Mouse (Mus musculus) heart, adult 11 months (tissue): ENCODE data around the gene Hecw2.

Source experiments
- DNase-seq: peaks from one replicate; pipeline ENCODE4 v3.0.0; 2022

The Hecw2 gene

DNA sequence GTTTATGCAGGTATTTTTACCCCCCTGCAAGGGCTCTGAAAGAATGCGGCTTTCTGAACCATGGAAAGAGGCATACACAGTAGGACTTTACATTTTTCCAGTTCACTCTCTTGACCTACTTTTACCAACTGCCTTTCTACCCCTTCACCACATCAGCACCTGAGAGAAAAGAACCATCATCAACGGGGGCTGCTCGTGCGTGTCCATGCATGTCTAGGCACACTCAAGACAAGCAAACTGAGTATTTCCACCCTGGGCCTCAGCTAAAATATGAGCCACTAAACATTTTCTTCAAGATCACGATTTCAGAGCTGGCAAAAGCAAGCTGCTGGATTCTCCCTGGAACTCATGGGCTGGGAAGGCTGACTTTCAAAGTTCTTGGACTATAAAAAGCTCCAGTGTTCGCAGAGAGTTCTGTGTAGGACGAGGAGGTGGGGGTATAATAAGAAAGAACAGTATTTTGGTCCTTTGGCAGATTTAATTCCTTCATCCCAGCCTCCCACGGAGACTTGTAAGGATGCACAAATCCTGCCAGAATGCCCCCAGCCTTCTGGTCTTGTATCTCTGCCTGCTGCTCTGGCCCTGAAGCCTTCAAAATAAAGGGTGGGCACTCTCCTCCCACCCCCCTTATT is 76.5 kb downstream of the Hecw2 start:
- peak; percentile 79 for DNase-seq

DNA sequence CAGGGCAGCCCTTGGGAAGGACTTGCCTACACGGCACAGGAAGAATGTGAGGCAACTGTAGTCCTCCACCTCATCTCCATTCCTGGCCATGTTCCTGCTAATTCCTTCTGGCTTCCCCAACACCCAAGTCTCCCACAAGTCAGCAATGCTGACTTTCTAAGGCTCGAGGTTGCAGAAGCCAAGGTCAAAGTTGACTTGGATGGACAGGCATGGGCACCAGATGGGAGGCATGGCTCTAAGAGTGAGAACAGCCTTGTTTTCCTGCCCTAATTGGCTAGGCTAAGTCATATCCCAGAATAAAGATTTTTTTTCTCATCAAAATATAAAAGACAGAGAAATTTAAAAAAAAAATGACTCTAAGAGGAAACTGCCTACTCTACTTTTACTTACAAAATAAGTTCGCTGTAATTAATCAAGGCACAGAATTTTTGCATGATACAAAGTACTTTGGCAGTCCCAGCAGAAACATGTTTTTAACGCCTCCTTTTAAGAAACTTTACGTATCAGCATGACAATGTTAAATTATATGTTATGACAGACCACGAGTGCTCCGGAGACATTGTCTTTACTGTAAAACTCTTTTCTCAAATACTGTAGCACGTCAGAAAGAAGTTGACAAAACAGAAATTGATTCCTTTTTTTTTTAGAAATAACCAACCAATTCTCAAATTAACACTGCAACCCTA is 83.9 kb downstream of the Hecw2 start:
- peak; percentile 92 for DNase-seq

DNA sequence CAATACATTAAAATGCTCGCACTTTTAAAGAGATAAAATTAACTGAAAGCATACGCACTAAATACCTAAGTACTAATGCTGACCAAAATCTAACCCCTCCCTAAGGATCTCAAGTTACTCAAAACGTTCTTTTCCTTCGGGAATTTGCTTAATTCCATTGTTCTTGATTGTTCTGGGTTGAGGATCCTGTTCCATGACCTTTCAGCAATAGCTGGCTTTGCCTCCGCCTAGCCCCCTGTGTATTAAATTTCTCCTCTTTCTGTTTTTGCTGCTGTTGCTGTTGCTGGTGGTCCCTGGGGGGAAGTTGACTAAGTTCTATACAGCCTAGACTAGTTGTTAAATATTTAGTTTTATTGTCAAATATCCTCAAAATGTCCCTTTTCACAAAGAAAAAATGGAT is 85.7 kb downstream of the Hecw2 start:
- no peak for DNase-seq

DNA sequence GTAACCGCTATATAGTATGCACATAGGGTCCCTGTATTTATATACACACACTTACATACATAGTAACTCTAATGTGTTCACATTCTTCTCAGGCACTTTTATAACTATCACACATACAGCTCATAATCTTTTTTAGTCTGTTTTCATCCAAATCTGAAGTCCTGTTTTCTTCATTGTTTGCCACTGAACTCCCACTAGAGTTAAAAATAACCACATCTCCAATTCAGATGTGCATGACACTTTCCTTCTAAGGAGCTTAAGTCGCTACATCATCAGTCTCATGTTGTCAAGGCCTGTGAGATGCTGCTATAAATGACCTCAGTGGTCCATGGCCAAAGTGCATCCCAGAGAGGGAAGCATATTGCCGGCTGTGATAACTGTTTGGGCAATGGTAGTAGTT is 88.2 kb downstream of the Hecw2 start:
- DNase-seq: no peak

DNA sequence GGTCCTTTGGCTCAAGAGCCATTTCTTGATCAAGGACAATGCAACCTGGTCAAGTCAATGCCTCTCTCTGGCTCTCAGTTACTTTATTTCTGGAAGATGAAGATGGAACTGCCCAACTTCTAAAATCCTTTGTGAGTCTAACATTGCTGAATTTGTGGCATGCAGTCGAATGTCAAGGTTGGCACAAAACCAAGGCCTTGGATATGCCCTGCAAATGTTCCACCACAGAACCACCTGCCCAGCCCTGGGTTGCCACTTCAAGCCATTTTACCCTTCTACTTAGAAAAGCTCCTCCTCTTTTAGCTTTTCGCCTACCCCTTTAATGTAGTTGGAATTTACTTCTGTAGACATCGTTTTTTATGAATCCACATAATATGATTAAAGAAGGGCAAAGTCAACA is 115.3 kb downstream of the Hecw2 start:
- DNase-seq: no peak

DNA sequence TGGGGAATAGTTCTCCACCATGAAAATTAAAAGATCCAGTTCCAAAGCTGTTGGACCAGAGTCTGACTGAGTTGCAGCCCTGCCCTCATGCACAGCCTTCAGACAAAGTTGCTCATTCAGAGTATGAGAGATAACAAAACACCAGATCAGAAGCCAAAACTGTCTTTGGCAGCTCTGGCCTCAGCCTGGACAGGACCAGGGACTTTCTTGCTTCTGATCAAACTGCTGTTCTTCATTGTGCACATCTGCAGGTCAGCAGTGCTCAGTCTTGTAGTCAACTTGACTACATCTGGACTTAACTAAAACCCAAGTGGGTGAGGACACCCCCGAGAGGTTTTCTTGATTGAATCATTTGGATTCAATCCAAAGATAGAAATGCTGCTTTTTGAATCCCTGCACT is 120.5 kb downstream of the Hecw2 start:
- DNase-seq: peak; percentile 94

DNA sequence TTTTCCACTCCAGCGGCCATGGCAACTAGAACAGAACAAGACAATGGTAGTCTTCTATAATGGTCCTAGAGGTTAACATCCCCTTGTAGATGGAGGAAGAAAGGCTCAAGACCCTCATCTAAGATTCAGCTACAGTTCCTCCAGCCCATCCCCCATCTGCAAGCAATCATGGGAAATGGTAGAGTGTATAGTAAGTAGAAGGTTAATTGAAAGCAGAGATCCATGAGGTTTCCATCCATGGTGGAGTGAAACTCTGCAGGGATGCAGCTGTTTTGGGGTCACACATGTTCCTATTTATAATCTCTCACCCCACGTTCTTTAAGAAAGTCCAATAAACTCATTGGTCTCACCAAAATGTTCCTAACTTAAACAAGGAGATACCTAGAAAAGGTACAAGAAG is 124.8 kb downstream of the Hecw2 start:
- peak; percentile 33 for DNase-seq

DNA sequence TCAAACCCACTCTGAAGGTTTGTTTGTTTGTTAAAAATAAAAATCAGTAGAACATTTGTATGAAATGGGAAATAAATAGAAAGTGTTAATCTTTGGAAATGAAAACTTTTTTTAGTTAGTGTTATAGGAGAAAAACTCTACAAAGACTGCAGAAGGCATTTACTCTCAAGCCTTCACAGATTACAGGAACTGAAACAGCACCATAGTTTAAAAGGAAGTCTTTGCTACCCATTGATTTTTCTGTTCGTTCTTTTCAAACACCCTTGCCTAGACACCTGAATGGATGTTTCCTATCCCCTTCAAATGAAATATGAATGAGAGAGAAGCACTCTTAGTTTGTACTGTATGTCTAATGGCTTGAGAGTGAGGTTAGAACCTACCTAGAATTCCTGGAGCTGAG is 126.7 kb downstream of the Hecw2 start:
- DNase-seq: no peak

DNA sequence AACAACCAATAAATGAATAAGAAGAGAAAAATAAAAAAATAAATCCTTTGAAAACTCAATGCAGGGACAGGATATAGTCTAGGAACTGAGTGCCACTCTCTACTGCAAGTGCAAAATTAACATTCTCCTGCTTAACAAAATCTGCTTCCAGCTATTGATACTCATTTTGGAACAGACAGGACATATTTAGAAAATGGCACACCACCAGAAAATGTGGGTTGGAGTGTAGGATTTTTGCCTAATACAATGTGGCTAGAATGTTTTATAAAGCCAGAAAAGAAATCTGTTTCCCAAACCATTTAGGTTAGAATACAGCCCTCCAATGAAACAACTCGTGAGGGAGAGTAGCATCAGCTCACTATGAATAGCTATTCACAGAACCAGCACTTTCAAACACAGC is 129.5 kb downstream of the Hecw2 start:
- no peak for DNase-seq

DNA sequence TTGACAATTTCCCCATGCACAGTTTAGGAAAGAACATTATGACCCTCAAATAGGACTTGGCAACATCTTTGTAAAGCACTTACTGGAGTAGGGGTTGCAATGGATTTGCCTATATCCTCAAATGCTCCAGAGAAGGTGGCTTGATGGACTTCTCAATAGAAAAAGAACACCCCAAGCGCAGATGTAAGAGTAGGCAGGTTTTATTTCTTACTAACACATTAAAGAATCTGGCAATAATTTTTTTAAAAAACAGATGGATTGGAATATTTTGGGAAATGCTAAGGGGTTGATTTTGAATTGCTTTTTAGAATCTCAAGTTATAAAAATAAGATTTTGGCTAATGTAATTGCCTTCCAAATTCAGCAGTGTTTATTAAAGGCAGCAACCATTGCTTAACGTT is 133.9 kb downstream of the Hecw2 start:
- no peak for DNase-seq

DNA sequence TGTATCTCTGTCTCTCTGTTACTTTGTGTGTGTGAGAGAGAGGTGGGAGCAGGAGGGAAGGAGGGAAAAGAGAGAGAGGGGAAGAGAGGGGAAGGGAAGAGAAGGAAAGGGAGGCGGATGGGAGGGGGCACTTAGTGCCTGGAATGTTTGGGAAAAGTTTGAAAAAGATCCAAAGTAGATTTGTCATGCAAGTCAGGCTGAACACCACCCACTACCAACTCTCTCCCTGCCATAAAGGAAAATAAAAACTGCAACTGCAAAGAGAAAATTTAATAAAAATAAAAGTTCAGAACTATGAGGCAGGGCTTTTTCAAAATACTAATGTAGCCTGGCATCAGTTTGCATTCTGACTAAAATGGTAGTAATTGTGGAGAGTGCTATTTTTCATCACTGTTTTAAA is 135.2 kb downstream of the Hecw2 start:
- DNase-seq: no peak

DNA sequence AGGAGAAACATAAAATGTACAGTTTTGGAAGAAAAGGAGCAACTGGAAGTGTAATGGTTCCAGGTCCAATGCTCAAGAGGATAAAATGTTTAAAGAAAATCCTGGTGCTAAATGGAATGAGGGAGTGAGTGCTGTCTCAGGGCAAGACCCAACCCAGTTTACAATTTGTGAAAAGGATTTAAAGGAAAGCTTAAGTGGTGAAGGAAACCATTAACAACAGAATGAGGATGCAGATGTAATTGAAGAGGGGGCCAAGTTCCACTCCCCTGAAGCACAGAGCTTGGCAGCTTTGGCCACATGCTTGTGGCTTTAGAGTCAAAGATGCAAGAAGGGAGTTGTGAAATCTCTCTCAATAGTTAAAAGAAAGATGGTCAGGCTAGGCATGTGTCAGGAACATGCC is 142.2 kb downstream of the Hecw2 start:
- peak; percentile 39 for DNase-seq

DNA sequence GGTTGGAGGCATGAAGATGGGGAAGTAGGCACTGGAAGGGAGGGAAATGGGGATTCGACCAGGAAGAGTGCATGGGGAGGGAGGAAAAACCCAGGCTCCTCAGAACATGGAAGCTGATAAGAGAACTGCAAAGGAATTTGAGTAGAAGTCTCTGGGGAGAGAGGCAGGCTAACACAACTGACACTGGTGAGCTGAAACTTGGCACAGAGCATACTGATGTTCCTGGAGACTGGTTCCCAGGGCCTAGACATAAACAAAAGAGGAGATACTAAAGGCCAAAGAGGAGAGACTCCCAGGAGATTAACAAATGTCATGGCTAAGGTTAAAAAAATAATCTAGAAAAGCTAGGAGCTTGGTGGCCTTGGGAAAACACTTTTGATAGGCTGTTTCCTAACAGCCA is 148.0 kb downstream of the Hecw2 start:
- DNase-seq: peak; percentile 96

DNA sequence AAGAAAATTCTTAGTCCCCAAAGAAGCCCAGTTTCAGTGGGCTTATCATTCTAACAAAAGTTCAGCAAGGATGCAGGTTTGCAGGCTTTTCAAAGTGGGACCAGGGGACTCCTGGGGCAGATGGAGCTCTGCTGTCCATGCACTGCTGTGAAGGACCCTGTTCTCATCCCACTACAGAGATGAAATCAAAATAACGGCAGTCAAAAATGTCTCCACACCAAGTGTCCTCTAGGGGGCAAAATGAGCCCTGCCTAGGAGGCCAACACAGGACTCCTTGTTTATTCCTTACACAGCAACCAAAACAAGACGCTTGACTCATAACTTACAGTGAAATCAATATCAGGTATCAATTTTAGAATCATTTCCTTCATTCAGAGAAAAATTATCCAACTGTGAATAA is 155.9 kb downstream of the Hecw2 start:
- no peak for DNase-seq

DNA sequence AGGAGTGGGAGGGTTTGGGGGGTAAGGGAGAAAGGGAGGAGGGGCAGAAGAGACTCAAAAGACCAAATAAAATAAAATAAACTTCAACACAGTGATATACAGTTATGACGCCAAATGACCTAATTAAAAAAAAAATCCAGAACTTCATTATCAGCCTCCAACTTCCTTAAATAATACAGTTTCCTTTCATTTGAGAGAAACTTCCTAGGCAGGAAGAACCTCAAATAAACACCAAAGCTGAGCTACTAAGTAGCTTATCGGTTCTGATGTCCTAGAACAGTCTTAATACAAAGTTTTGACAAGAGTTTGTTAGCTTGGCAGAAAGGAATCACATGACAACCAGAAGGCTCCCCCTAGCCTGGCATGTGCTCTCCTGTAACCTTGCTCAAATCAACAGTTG is 177.3 kb downstream of the Hecw2 start:
- no peak for DNase-seq

DNA sequence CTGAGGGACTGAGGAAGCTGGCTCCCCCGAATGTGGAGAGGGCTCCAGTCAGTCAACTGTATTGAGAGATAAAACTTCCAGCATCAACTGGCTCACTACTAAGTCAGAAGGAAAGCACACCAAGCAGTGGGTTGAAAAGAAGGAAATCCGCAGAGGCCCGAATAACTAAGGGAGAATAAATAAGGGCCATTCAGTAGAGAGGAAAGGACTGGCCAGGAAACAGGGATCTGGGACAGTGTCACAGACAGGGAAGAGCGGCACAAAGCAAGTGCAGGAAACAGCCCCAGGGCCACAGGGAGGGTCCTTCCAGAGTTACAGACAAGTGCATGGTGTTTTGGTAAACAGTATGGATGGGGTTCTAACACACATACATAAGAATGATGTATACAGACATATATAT is 179.2 kb downstream of the Hecw2 start:
- DNase-seq: peak; percentile 87

DNA sequence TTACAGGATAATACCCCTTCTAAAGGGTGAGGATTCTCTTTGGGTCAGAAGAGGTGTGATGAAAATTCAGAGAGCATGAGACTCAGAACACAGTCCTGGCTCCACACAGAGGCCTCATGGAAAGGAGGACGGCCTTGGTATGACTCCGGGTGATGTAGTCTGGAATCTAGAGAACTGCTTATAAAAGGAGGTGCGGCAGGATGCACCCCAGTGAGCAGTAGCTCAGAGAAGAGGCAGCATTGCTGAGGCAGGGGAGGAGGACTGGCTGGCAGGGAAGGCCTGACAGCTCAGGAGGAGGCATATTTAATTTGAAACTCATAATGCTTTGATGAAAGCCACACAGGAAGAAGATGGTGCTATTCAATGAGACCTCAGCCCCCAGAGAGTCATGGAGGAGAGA is 182.6 kb downstream of the Hecw2 start:
- no peak for DNase-seq

DNA sequence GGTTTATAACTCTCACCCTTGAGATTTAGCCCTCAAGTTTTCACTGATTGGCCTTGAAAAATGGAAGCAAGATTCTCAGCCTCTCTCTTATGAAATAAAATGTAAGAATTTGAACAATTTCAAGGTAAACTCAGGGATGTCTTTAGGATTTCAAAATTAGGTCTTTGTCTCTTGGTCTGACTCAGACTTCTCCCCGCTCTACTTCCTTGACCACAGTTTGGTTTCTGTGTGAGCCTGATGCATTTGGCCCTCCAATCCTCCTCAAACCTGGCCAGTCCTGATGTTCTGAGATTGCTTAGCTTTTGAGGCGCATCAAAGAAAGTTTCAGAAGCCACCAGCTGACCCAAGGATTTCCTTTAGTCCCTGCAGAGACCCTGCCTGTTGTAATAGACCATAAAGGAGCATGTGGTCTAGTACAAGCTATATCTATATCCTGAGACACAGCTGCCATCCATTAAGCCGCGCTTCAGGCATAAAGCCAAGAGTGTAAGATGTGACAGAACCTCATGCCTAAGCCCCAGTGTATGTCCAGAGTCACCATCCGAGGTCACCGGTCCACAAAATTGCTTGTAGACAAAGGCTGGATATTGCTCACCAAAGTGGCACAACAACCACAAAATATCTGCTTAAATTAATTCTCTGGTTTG is 185.4 kb downstream of the Hecw2 start:
- no peak for DNase-seq

DNA sequence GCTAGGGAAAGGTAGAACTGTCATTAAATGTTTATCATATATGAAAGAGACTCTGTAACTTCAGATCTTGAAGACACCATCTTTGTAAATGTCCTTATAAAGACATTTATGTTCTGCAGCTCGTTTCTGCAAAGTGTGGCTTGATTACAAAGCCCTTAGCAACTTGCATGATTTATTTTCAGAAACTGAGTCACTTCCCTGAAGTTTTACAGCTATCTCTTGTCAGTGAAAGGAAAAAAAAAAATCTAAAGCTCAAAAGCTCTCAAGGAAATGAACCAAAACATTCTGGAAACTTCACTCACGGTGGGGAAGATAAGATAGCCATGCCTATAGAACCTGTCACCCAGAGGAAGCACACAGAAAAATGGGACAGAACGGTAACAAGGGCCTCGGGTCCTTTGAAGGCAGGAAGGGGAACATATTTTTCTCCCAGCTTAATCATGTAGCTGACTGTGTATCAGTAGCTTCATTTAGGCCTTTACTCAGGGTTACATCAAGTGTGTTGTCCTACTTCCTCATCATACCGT is 189.0 kb downstream of the Hecw2 start:
- peak; percentile 46 for DNase-seq

DNA sequence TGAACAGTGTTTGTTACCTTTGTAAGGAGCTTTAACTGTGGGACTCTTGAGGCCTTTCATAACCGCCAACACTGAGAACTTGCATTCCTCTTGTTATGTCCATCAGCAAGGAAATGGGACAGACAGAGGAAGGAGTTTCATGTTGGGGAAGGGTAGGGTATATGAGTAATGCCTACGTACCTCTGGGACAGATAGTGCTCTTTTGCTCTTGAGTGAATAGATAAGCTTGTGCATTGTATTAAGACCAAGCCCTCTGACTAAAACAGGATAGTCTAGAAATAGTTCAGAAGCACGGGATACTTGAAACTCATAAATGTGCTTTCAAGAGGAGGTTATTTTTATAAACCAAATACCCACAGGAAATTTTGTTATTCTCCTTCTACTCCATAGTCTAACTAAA is 191.7 kb downstream of the Hecw2 start:
- no peak for DNase-seq

DNA sequence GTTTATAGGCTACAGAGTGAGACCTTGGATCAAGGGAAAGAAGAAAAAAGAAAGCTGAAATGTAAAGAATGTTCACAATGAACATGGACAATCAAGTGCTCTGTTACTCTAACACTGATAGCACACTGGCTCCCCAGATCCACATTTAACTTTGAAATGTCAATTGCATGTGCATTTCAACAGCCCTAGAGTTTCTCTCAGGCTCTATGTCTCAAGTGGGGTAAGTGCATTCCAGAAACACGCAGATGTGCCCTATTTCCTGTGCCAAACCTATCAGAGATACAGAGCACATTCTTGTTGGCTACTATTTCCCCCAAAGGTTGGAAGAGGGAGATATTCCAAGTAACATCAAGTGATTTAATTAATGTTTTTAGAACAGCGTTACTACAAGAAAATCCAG is 192.9 kb downstream of the Hecw2 start:
- no peak for DNase-seq

DNA sequence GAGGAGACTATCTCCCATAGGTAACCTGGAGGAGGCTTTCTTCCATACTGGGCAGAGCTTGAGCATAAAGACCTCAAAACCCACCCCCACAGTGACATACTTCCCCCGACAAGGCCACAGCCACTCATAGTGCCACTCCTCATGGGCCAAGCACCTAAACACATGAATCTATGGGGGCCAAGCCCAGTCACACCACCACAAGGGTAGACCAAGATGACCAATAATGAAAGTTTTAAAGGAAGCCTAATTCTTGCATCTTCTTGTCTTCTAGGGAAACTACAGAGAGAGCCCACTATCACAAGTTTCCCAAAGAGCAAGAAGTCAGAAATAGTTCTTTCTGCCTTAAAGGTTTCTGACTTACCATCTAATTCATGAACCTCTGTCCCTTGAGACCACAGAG is 197.7 kb downstream of the Hecw2 start:
- no peak for DNase-seq

DNA sequence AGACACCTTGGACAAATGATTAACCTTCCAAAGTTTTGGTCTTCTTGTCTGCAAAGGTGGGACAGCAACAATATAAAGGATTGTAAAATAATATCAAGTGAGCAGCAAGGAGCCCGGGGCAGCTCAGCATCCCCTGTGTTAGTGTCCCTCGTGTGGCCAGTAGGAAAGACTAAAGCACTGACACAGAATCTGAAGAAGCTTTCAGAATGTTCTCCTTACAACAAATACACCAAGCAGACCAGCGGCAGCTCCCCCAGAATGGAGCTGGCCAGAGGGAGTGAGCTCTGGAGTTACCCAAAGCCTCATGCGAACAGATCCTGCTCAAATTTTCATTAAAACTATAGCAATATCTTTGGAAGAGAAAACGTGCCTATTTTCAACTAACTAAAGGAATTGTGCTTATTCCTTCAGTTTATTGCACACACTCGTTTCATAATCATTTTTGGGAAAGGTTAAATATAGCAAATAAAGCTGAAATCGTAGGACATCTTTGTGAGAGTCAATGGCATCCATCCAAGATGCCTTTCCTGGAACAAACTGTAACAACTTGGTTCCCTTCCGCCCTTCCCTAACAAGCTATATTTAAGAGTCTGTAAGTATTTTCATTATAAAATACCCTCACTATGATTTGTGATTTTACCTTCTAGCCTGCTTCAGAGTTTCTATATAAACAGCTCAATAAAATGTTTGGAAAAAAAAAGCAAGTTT is 208.6 kb downstream of the Hecw2 start:
- DNase-seq: peak; percentile 90

DNA sequence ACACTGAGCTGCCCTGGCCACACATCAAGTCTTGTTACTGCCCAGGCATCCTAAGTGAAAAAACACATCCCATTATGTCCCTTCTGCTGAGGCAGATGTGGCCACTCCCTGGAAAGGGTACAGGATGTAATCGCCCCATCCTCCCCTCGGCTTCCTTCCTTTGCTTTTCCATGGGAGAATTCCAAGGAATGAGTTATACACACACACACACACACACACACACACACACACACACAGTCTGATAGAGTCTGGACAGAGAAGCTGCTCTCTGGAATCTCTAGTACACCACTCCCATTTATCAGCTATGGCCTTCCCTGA is 216.5 kb downstream of the Hecw2 start:
- peak; percentile 99 for DNase-seq
